Mouse (Mus musculus): Measurements from ENCODE around the gene Fosb. TPM values are rescaled to one million over a fixed set of nuclear protein-coding genes. Genes with fewer than 3 reads are reported as not detected.

Fosb gene
- polyA plus RNA-seq, 1 experiment: 1.9 TPM

DNA sequence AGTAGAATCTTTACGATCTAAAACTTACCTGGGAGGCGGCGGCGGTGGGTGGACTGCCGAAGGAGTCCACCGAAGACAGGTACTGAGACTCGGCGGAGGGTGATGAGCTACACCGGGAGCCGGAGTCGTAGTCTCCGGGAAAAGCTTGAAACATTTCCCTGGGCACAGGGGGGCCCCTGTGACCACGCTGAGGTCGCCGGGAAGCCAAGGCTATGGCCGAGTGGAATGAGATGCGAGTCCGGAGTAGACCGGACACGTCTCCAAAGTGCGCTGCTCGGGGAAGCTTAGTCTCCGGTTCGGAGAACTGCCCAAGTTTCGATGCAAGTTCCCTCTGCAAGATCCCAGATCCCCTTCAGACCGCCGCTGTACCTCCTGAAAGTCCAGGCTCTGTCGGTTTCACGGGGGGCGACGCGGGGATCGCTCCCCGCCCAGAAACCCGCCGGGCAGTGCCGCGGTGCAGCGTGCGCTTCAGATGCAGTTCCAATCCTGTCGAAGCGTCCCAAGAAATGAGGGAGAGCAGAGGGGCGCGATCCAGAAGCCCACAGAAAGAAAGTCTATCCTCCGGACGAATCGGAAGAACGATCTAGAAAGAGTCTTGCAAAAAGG is 470 bp downstream of the Fosb start:
- DNase-seq: peak; percentile 25
- Histone ChIP-seq H3K36me3 (ENCODE audit: control insufficient read depth, insufficient read depth, low read length) (no peaks in the 10 kb centered on the region), H3K27me3 (ENCODE audit: control insufficient read depth, insufficient read depth, low read length) (peaks cover 9% of the 10 kb centered on the region), H3K27ac (ENCODE audit: control insufficient read depth, insufficient read depth, low read length) (no peak overlapping the region), H3K4me1 (replicated peaks; ENCODE audit: control insufficient read depth, insufficient read depth, low read length) (peaks cover 22% of the 10 kb centered on the region), H3K4me3 (ENCODE audit: control insufficient read depth, insufficient read depth, low read length) (peak overlapping the region; percentile 22)
- TF ChIP-seq CTCF (IDR thresholded peaks at IDR 0.05; ENCODE audit: borderline replicate concordance, control insufficient read depth, extremely low read depth, insufficient read depth, low read length, poor library complexity): no peak
- 0 out of 2 replicates have a peak, but pooled peaks have one; percentile 17 for TF ChIP-seq POLR2A (IDR thresholded peaks at IDR 0.05; ENCODE audit: control insufficient read depth, extremely low read depth, insufficient read depth, low read length, poor library complexity)
- under 1% methylated on average over 48 of the region's 48 CpGs for WGBS

- Histone ChIP-seq H3K27ac (ENCODE audit: control insufficient read depth, insufficient read depth, low read length) (peak overlapping the region; percentile 29; the same call in 1 of the 2 replicates), H3K36me3 (ENCODE audit: control insufficient read depth, insufficient read depth, low read length) (no peaks in the 10 kb centered on the region), H3K4me1 (replicated peaks; ENCODE audit: control insufficient read depth, insufficient read depth, low read length) (peaks cover 27% of the 10 kb centered on the region), H3K27me3 (ENCODE audit: control insufficient read depth, insufficient read depth, low read length) (peaks cover 14% of the 10 kb centered on the region), H3K4me3 (ENCODE audit: control insufficient read depth, insufficient read depth, low read length) (peak overlapping the region; percentile 57)
- TF ChIP-seq POLR2A (IDR thresholded peaks at IDR 0.05; ENCODE audit: control insufficient read depth, extremely low read depth, insufficient read depth, low read length, poor library complexity) (no peak), CTCF (IDR thresholded peaks at IDR 0.05; ENCODE audit: borderline replicate concordance, control insufficient read depth, extremely low read depth, insufficient read depth, low read length, poor library complexity) (peak; percentile 57; the same call in 1 of the 2 replicates)
- under 1% methylated on average over 58 of the region's 58 CpGs for WGBS
- peak; percentile 95 for DNase-seq
Measured at GRCm38 (mm10) chr7:19308454-19309277, 1.2 kb downstream of the Fosb start.

DNA sequence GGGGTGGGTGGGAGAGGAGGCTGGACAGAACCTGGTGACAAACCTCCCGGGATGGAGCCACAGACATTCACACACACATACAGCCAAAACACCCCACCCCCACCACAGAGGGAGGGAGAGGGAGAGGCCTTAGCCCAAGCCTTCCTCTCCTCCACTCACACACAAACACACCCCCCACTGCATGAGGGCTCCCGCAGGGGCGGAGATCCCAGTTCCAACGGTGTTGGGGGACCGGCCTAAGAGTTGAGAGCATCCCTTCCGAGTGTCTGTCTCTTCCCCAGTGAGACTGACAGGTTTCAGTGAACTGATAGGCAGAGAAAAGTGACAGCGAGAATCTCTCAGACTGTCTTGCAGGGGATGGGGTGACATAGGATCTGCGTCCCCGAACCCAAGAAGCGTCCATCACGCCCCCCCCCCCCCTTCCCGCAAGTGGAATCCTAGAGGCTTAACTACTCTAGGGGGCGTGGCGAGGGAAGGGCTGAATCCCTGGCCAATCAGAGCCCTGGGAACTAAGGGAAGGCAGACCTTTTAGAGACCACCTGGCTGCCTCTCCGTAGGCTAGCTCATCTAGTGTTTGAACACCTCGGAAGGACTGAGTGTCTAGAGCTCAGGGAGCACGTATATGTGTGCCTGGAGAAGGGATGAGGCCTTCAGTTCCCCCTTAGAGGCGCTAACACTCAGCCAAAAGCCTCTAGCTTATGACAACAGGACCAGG is 2.0 kb downstream of the Fosb start:
- peak overlapping the region; percentile 57 for H3K4me3 ChIP-seq (ENCODE audit: control insufficient read depth, insufficient read depth, low read length)
- peaks cover 14% of the 10 kb centered on the region for H3K27me3 ChIP-seq (ENCODE audit: control insufficient read depth, insufficient read depth, low read length)
- no peaks in the 10 kb centered on the region for H3K36me3 ChIP-seq (ENCODE audit: control insufficient read depth, insufficient read depth, low read length)
- TF ChIP-seq POLR2A (IDR thresholded peaks at IDR 0.05; ENCODE audit: control insufficient read depth, extremely low read depth, insufficient read depth, low read length, poor library complexity) (no peak), CTCF (IDR thresholded peaks at IDR 0.05; ENCODE audit: borderline replicate concordance, control insufficient read depth, extremely low read depth, insufficient read depth, low read length, poor library complexity) (no peak)
- H3K27ac ChIP-seq (ENCODE audit: control insufficient read depth, insufficient read depth, low read length): peak overlapping the region; percentile 29; the same call in 1 of the 2 replicates
- H3K4me1 ChIP-seq (replicated peaks; ENCODE audit: control insufficient read depth, insufficient read depth, low read length): peaks cover 29% of the 10 kb centered on the region
- 7% methylated on average over 18 of the region's 18 CpGs for WGBS
- peak; percentile 54 for DNase-seq

DNA sequence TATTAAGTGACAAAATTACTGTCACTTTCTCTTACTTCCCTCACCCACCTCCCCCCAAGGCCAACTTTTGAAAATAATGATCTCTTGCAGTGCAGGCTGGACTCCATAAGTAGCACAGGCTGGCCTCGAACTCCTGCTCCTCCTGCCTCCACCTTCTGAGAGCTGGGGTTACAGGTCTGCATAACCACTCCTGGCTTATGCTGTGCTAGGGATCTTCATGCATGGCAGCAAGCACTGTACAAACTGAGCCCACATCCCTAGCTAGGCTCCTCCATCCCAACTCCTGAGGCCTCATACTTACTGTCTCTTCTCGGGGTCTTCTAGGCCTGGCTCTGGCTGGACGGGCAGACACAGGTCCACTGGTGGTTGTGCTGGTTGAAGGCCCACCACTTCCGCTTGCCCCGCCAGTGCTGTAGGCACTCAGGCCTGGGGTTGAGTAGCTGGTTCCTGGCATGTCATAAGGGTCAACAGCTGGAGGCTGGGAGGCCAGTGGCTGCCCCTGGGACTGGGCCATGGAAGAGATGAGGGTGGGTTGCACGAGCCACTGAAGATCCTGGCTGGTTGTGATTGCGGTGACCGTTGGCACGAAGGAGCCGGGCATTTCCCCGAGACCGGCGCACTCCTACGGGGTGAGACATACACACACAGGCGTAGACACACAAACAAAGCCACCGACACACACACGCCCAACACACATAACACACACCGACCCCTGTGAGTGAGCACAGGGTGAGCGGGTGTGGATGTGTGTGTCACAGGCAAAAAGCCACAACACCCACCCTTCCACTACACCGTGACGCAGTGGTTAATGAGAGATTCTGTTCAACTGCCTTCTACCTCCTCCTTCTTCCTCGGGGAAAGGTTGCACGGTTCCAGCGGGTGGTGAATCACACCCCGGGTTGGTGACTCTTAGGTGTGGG is 2.8 kb downstream of the Fosb start:
- H3K4me3 ChIP-seq (ENCODE audit: control insufficient read depth, insufficient read depth, low read length): no peak overlapping the region
- H3K4me1 ChIP-seq (replicated peaks; ENCODE audit: control insufficient read depth, insufficient read depth, low read length): peaks cover 29% of the 10 kb centered on the region
- DNase-seq: no peak
- H3K27ac ChIP-seq (ENCODE audit: control insufficient read depth, insufficient read depth, low read length): no peak overlapping the region
- H3K36me3 ChIP-seq (ENCODE audit: control insufficient read depth, insufficient read depth, low read length): no peaks in the 10 kb centered on the region
- WGBS: 89% methylated on average over 25 of the region's 25 CpGs
- TF ChIP-seq POLR2A (IDR thresholded peaks at IDR 0.05; ENCODE audit: control insufficient read depth, extremely low read depth, insufficient read depth, low read length, poor library complexity) (no peak), CTCF (IDR thresholded peaks at IDR 0.05; ENCODE audit: borderline replicate concordance, control insufficient read depth, extremely low read depth, insufficient read depth, low read length, poor library complexity) (no peak)
- H3K27me3 ChIP-seq (ENCODE audit: control insufficient read depth, insufficient read depth, low read length): peaks cover 15% of the 10 kb centered on the region

DNA sequence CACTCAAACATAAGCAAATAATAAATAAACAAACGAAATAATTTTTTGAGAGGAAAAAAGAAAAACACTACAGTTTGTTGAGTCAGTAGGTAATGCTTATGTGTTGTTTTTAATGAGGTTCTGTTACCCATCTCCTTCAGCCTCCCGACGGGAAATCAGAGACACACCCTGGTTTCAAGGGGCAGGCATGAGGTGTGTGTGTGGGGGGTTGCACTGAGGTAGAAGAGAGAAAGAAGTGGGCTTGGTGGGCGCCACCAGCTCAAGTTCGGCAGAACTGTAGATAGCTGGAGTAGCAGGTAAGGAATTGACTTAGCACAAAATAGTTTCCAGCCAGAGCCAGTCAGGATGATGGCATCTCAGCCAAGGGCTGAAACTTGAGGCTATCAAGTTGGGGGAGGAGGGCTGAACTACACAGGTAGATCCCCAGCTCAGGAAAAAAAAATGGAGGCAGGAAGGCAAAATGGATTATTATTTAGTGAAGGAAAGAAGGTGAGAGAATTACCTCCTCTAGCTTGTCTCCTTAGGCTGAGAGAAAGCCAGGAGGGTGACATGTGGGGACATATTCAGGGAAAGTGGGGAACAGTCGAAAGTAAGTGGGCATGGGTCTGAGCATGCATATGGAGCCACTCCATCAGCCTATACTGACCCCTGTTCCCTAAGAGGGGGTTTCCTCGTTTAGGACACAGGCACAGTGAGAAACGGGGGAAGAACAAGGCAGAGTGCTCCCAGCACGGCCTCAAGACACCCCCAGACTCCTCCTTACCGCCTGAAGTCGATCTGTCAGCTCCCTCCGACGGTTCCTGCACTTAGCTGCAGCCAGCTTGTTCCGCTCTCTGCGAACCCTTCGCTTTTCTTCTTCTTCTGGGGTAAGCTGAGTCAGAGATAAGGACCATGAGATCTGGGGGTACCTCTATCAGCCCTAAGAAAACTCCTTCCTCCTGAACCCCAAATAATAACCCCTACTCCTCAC is 3.8 kb downstream of the Fosb start:
- Histone ChIP-seq H3K36me3 (ENCODE audit: control insufficient read depth, insufficient read depth, low read length) (no peaks in the 10 kb centered on the region), H3K27ac (ENCODE audit: control insufficient read depth, insufficient read depth, low read length) (no peak overlapping the region), H3K4me3 (ENCODE audit: control insufficient read depth, insufficient read depth, low read length) (no peak overlapping the region), H3K27me3 (ENCODE audit: control insufficient read depth, insufficient read depth, low read length) (peaks cover 21% of the 10 kb centered on the region), H3K4me1 (replicated peaks; ENCODE audit: control insufficient read depth, insufficient read depth, low read length) (peaks cover 29% of the 10 kb centered on the region)
- no peak for DNase-seq
- TF ChIP-seq CTCF (IDR thresholded peaks at IDR 0.05; ENCODE audit: borderline replicate concordance, control insufficient read depth, extremely low read depth, insufficient read depth, low read length, poor library complexity) (no peak), POLR2A (IDR thresholded peaks at IDR 0.05; ENCODE audit: control insufficient read depth, extremely low read depth, insufficient read depth, low read length, poor library complexity) (no peak)
- 72% methylated on average over 16 of the region's 16 CpGs for WGBS
